Mouse (Mus musculus): ENCODE results near the gene Gabrb2.

Gabrb2 gene

GRCm38 (mm10) chr11:42418996-42419782, at the start of gene Gabrb2:
Gene Gabrb2, plus strand, starts transcription at chr11:42419757.
- no peak; the same call in none of the 2 replicates for ATAC-seq (ENCODE audit: low TSS enrichment)

GRCm38 (mm10) chr11:42378983-42379382, 40.6 kb upstream of the Gabrb2 start:
- ATAC-seq (ENCODE audit: low TSS enrichment), result no peak

GRCm38 (mm10) chr11:42386486-42386885, 33.1 kb upstream of the Gabrb2 start:
- no peak for ATAC-seq (ENCODE audit: low TSS enrichment)

- peak; percentile 98 for ATAC-seq (ENCODE audit: low TSS enrichment)
Measured at GRCm38 (mm10) chr11:42390682-42391290, 28.8 kb upstream of the Gabrb2 start.

- 0 out of 2 replicates have a peak, but pooled peaks have one; percentile 27 for ATAC-seq (ENCODE audit: low TSS enrichment)
Measured at GRCm38 (mm10) chr11:42393451-42393850, 26.1 kb upstream of the Gabrb2 start.

- ATAC-seq (ENCODE audit: low TSS enrichment), result peak; percentile 60
Measured at GRCm38 (mm10) chr11:42419791-42420633, 455 bp downstream of the Gabrb2 start.

GRCm38 (mm10) chr11:42420634-42421470, 1.3 kb downstream of the Gabrb2 start:
- ATAC-seq (ENCODE audit: low TSS enrichment), result peak; percentile 47

- ATAC-seq (ENCODE audit: low TSS enrichment), result 0 out of 2 replicates have a peak, but pooled peaks have one; percentile 26
Measured at GRCm38 (mm10) chr11:42423231-42423630, 3.7 kb downstream of the Gabrb2 start.

GRCm38 (mm10) chr11:42431495-42431894, 11.9 kb downstream of the Gabrb2 start:
- ATAC-seq (ENCODE audit: low TSS enrichment), result no peak

- ATAC-seq (ENCODE audit: low TSS enrichment), result peak; percentile 92
Measured at GRCm38 (mm10) chr11:42438978-42439377, 19.4 kb downstream of the Gabrb2 start.

GRCm38 (mm10) chr11:42443641-42444040, 24.1 kb downstream of the Gabrb2 start:
- ATAC-seq (ENCODE audit: low TSS enrichment), result no peak

- no peak for ATAC-seq (ENCODE audit: low TSS enrichment)
Measured at GRCm38 (mm10) chr11:42448929-42449328, 29.4 kb downstream of the Gabrb2 start.

GRCm38 (mm10) chr11:42464136-42464535, 44.6 kb downstream of the Gabrb2 start:
- peak; percentile 92 for ATAC-seq (ENCODE audit: low TSS enrichment)

GRCm38 (mm10) chr11:42468381-42468780, 48.8 kb downstream of the Gabrb2 start:
- peak; percentile 78 for ATAC-seq (ENCODE audit: low TSS enrichment)

GRCm38 (mm10) chr11:42474523-42474922, 55.0 kb downstream of the Gabrb2 start:
- ATAC-seq (ENCODE audit: low TSS enrichment), result peak; percentile 83

GRCm38 (mm10) chr11:42487625-42488024, 68.1 kb downstream of the Gabrb2 start:
- ATAC-seq (ENCODE audit: low TSS enrichment), result no peak

- ATAC-seq (ENCODE audit: low TSS enrichment), result no peak
Measured at GRCm38 (mm10) chr11:42501166-42501565, 81.6 kb downstream of the Gabrb2 start.

- peak; percentile 50 for ATAC-seq (ENCODE audit: low TSS enrichment)
Measured at GRCm38 (mm10) chr11:42505436-42505835, 85.9 kb downstream of the Gabrb2 start.

- no peak for ATAC-seq (ENCODE audit: low TSS enrichment)
Measured at GRCm38 (mm10) chr11:42505911-42506310, 86.4 kb downstream of the Gabrb2 start.

GRCm38 (mm10) chr11:42521960-42522359, 102.4 kb downstream of the Gabrb2 start:
- peak; percentile 56 for ATAC-seq (ENCODE audit: low TSS enrichment)

GRCm38 (mm10) chr11:42528226-42528881, 108.8 kb downstream of the Gabrb2 start:
- ATAC-seq (ENCODE audit: low TSS enrichment), result peak; percentile 81

Data from frontal cortex, adult (tissue).